Mouse (Mus musculus) effector memory CD4-positive, alpha-beta T cell, adult 5 months (primary cell): Measurements from ENCODE around the gene Ahrr. TPM values are rescaled to one million over a fixed set of nuclear protein-coding genes. Genes with fewer than 3 reads are reported as not detected.

Experiments used
- polyA plus RNA-seq: library from polyadenylated mRNA; unstranded; fragments of 100-300 nt; shearing (Covaris generic); gene quantifications from one replicate; pipeline ENCODE4 v1.2.1, GENCODE M21; 2017

Gene Ahrr
- polyA plus RNA-seq: 0.49 TPM

DNA sequence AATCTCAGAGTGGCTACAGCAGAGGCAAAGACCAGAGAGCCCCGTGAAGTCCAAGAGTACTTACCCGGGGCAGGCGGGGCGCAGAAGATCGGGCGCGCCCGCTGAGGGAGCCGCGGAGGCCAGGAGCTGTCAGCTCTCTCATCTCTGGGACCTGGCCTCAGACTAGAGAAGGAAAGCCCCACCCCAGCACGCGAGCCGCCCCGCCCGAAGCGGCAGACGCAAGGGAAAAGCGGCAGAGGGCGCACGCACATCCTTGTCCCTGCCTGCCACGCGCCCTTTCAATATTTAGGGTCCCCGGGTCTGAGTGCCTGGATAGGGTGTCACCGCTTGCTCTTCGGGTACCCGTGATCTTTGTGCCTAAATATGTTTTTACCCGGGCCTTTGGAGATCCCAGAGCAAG is at the start of gene Ahrr:
Gene Ahrr (minus strand): TSS at position 165 of the 400 bp plus-strand sequence.

DNA sequence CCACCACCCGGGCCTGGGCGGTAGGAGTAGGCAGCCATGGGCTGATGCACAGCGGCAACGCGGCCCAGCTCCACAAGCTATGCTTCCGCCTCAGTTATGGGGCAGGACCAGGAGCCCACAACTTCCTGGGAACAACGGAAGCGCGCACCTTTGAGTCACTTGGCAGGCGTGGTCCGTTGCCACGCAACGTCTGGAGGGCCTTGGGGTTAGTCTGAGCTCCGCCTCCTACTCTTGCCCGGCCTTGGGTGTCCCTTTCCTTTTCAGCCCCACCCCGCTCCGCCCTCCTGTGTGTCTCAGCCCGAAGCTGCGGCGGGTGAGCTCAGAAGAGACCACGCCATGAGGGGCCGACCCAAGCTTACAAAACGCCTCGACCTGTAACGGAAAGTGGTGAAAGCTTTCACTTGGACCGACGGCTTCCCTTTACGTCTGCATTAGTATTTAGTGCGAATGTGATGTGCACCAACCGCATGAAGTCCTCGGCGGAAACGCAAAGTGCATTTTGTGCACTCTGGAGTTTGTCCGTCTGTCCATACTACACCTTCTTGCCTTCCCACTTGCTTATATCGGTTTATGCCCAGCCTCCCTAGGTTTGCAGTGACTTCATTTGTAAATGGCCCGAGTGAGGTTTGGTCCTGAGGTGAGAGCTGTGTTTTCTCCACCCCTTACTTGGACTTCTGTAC is 25.2 kb upstream of the Ahrr start, which contains the start of gene Pdcd6:
Gene Pdcd6 (minus strand): TSS at position 411 of the 680 bp plus-strand sequence.

DNA sequence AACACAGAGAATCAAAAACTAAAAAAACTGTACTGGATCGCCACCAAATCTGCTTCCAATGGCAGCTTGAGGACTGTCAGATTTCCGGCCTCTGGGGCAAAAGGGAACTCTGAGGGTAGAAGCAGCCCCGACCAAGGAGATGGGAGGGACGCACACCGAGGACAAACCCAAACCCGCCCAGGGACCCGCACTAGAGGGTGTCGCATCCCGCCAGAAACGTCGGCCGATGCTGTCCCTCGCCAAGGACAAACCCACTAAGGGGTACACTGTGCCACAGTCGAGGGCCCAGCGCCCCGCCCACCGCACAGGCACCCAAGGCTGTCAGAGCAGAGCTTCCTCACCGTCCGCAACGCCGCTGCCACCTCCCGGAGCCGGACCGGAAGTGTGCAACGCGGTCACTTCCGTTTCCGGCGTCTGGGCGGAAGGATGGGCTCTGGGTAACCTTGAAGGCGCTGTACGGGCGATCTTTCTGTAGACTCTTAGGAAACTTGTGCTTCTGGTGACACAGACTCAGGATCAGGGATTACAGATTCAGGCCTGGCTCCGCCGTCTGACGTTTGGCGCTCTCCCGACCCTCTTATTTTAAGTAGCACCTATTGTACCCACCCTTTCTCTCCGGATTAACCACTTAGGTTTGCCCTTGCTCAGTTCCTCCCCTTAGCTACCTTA is 83.7 kb downstream of the Ahrr start, which contains the start of gene Exoc3:
Gene Exoc3 (minus strand): TSS at position 416 of the 669 bp plus-strand sequence.

Other genes starting within 250 kb of the Ahrr start
- gene Cep72, start 230.0 kb downstream of the Ahrr start, polyA plus RNA-seq: 6.8 TPM
- gene Slc9a3, start 170.9 kb downstream of the Ahrr start, polyA plus RNA-seq: not detected
- gene Exoc3, start 83.6 kb downstream of the Ahrr start, polyA plus RNA-seq: 63.0 TPM
- gene Pdcd6, start 25.2 kb upstream of the Ahrr start, polyA plus RNA-seq: 157 TPM
- gene Sdha, start 57.9 kb upstream of the Ahrr start, polyA plus RNA-seq: 248 TPM
- gene Ccdc127, start 58.0 kb upstream of the Ahrr start, polyA plus RNA-seq: 28.7 TPM
- gene Lrrc14b, start 71.7 kb upstream of the Ahrr start, polyA plus RNA-seq: not detected
- gene Zfp72, start 98.5 kb upstream of the Ahrr start, polyA plus RNA-seq: 0.41 TPM
- 53.4 TPM for gene Ftl1-ps1, start 107.4 kb upstream of the Ahrr start, polyA plus RNA-seq
- gene Zfp825, start 201.7 kb upstream of the Ahrr start, polyA plus RNA-seq: 5.0 TPM